Mouse (Mus musculus) CH12.LX (cell line): Measurements from ENCODE around the gene Slc1a1. TPM values are rescaled to one million over a fixed set of nuclear protein-coding genes. Genes with fewer than 3 reads are reported as not detected.

Source experiments
- DNase-seq: peaks from one replicate; pipeline ENCODE4 v3.0.0-alpha.2; 2013; ENCODE audit errors: extremely low read depth
- H3K27ac ChIP-seq: 2 replicates; pipeline ENCODE4 v1.5.1; 2012; ENCODE audit warnings: low read depth, mild to moderate bottlenecking, control low read depth, moderate library complexity; ENCODE audit not compliant: insufficient read depth
- H3K27me3 ChIP-seq: replicated peaks from 2 replicates; pipeline ENCODE3; 2012; ENCODE audit warnings: inconsistent platforms
- H3K36me3 ChIP-seq, 2 experiments: replicated peaks in 1 of 2; 2 replicates each; pipeline versions ENCODE3 to v1.6.1; 2012; ENCODE audit warnings: inconsistent platforms in 1 of 2, low read length in 1 of 2, mild to moderate bottlenecking in 1 of 2, mixed read lengths in 1 of 2, moderate library complexity in 1 of 2; ENCODE audit not compliant: control insufficient read depth in 1 of 2, insufficient read depth in 1 of 2
- H3K4me1 ChIP-seq, 2 experiments: 2 replicates each; pipeline ENCODE4 v1.6.1; 2012; ENCODE audit warnings: inconsistent platforms in 1 of 2, moderate library complexity in 1 of 2; ENCODE audit not compliant: insufficient read depth in 2 of 2, control insufficient read depth in 1 of 2
- H3K4me2 ChIP-seq: 2 replicates; pipeline ENCODE4 v1.6.1; 2012; ENCODE audit warnings: low read depth, mild to moderate bottlenecking, control low read depth; ENCODE audit not compliant: poor library complexity, insufficient read depth, severe bottlenecking
- H3K4me3 ChIP-seq, 3 experiments: fragments of 150-350 bp in 1 of 3; sonication (generic) in 1 of 3; replicated peaks in 1 of 3; 2 replicates each; pipeline versions ENCODE3 to v1.5.1; 2011 to 2012; ENCODE audit warnings: low read depth in 2 of 3, low read length in 2 of 3, mild to moderate bottlenecking in 2 of 3, moderate library complexity in 2 of 3, control low read depth in 1 of 3, improper control_type of control experiment in 1 of 3, inconsistent platforms in 1 of 3, mixed read lengths in 1 of 3; ENCODE audit not compliant: poor library complexity in 1 of 3
- H3K79me2 ChIP-seq: replicated peaks from 2 replicates; pipeline ENCODE4 v1.6.1; 2012; ENCODE audit warnings: mild to moderate bottlenecking, moderate library complexity; ENCODE audit not compliant: control insufficient read depth, poor library complexity, insufficient read depth, severe bottlenecking; ENCODE audit errors: extremely low read depth
- H3K9ac ChIP-seq: 2 replicates; pipeline ENCODE4 v1.6.1; 2012; ENCODE audit warnings: low read depth, mild to moderate bottlenecking, control low read depth, moderate library complexity; ENCODE audit not compliant: insufficient read depth
- H3K9me3 ChIP-seq: replicated peaks from 2 replicates; pipeline ENCODE3; 2012; ENCODE audit warnings: low read length, inconsistent platforms, mixed read lengths
- BHLHE40 ChIP-seq: IDR thresholded peaks from 2 replicates; pipeline ENCODE4 v1.6.1; 2011; ENCODE audit warnings: mild to moderate bottlenecking, low read depth, low read length, improper control_type of control experiment
- CHD1 ChIP-seq: IDR thresholded peaks from 2 replicates; pipeline ENCODE4 v1.6.1; 2012; ENCODE audit warnings: low read depth, low read length, improper control_type of control experiment, inconsistent platforms
- EP300 ChIP-seq: IDR thresholded peaks from 2 replicates; pipeline ENCODE4 v1.6.1; 2011; ENCODE audit warnings: low read length, improper control_type of control experiment
- ETS1 ChIP-seq: conservative IDR thresholded peaks from 2 replicates; pipeline ENCODE4 v1.6.1; 2012; ENCODE audit warnings: low read depth, mild to moderate bottlenecking, inconsistent platforms, low read length, improper control_type of control experiment, moderate library complexity
- HCFC1 ChIP-seq: IDR thresholded peaks from 2 replicates; pipeline ENCODE4 v1.6.1; 2012; ENCODE audit warnings: low read depth, mild to moderate bottlenecking, inconsistent platforms, low read length, improper control_type of control experiment
- IRF4 ChIP-seq: IDR thresholded peaks from 2 replicates; pipeline ENCODE4 v1.6.1; 2014; ENCODE audit warnings: low read depth, mild to moderate bottlenecking, inconsistent platforms, low read length, improper control_type of control experiment
- JUN ChIP-seq: IDR thresholded peaks from 2 replicates; pipeline ENCODE4 v1.6.1; 2011; ENCODE audit warnings: low read depth, mild to moderate bottlenecking, low read length, improper control_type of control experiment, moderate library complexity; ENCODE audit not compliant: insufficient read depth
- MAX ChIP-seq: IDR thresholded peaks from 2 replicates; pipeline ENCODE4 v1.6.1; 2011; ENCODE audit warnings: low read length, improper control_type of control experiment
- MAZ ChIP-seq: IDR thresholded peaks from 2 replicates; pipeline ENCODE4 v1.6.1; 2012; ENCODE audit warnings: low read depth, mild to moderate bottlenecking, inconsistent platforms, low read length, improper control_type of control experiment, moderate library complexity
- MYC ChIP-seq: IDR thresholded peaks from 2 replicates; pipeline ENCODE4 v1.6.1; 2011; ENCODE audit warnings: low read depth, mild to moderate bottlenecking, improper control_type of control experiment, low read length
- NRF1 ChIP-seq: IDR thresholded peaks from 2 replicates; pipeline ENCODE4 v1.6.1; 2014; ENCODE audit warnings: low read depth, mild to moderate bottlenecking, inconsistent platforms, low read length, improper control_type of control experiment, moderate library complexity
- POLR2A ChIP-seq: IDR thresholded peaks from 2 replicates; pipeline ENCODE4 v1.6.1; 2011; ENCODE audit warnings: low read depth, mild to moderate bottlenecking, improper control_type of control experiment, low read length
- POLR2AphosphoS2 ChIP-seq: IDR thresholded peaks from 2 replicates; pipeline ENCODE4 v1.6.1; 2011; ENCODE audit warnings: low read depth, low read length, improper control_type of control experiment
- RAD21 ChIP-seq: IDR thresholded peaks from 2 replicates; pipeline ENCODE4 v1.6.1; 2011; ENCODE audit warnings: low read depth, mild to moderate bottlenecking, low read length, improper control_type of control experiment, moderate library complexity
- SIN3A ChIP-seq: IDR thresholded peaks from 2 replicates; pipeline ENCODE4 v1.6.1; 2012; ENCODE audit warnings: low read length, improper control_type of control experiment, inconsistent platforms
- TBP ChIP-seq: conservative IDR thresholded peaks from 2 replicates; pipeline ENCODE4 v1.6.1; 2011; ENCODE audit warnings: low read depth, low read length, improper control_type of control experiment
- TCF12 ChIP-seq: IDR thresholded peaks from 2 replicates; pipeline ENCODE4 v1.6.1; 2014; ENCODE audit warnings: low read depth, mild to moderate bottlenecking, inconsistent platforms, low read length, improper control_type of control experiment
- UBTF ChIP-seq: IDR thresholded peaks from 2 replicates; pipeline ENCODE4 v1.6.1; 2012; ENCODE audit warnings: low read depth, mild to moderate bottlenecking, inconsistent platforms, low read length, improper control_type of control experiment, moderate library complexity
- USF1 ChIP-seq: IDR thresholded peaks from 2 replicates; pipeline ENCODE4 v1.6.1; 2014; ENCODE audit warnings: low read depth, mild to moderate bottlenecking, inconsistent platforms, low read length, improper control_type of control experiment
- ZC3H11A ChIP-seq: IDR thresholded peaks from 2 replicates; pipeline ENCODE4 v1.6.1; 2012; ENCODE audit warnings: low read depth, mild to moderate bottlenecking, inconsistent platforms, low read length, improper control_type of control experiment
- ZKSCAN1 ChIP-seq: IDR thresholded peaks from 2 replicates; pipeline ENCODE4 v1.6.1; 2012; ENCODE audit warnings: low read depth, inconsistent platforms, low read length, improper control_type of control experiment, borderline replicate concordance
- ZNF384 ChIP-seq: IDR thresholded peaks from 2 replicates; pipeline ENCODE4 v1.6.1; 2012; ENCODE audit warnings: low read depth, low read length, improper control_type of control experiment, inconsistent platforms
- dilution Hi-C: fragments of 300-500 bp; cut with MboI; formaldehyde crosslinking; loops from 2 replicates; pipeline ENCODE4 v1.14.3; 2020; ENCODE audit warnings: low sequenced_read_pairs; ENCODE audit not compliant: extremely low pct_unique_long_range_greater_than_20kb, extremely low pct_ligation_motif_present
- in situ Hi-C: fragments of 300-500 bp; cut with MboI; formaldehyde crosslinking; loops from 3 replicates; pipeline ENCODE4 v1.14.3; 2019; ENCODE audit warnings: low sequenced_read_pairs, low pct_ligation_motif_present, low pct_unique_long_range_greater_than_20kb, mixed read lengths
- polyA plus RNA-seq: library from polyadenylated mRNA; unstranded; fragments of >175 nt; gene quantifications from 2 replicates; pipeline ENCODE4 v1.2.1, GENCODE M21; 2012; ENCODE audit warnings: low read depth; ENCODE audit not compliant: insufficient read length
- total RNA-seq, 2 experiments: library from RNA; depleted of rRNA; stranded (reverse); fragments of 300-350 nt in 1 of 2; fragments of >200 nt in 1 of 2; gene quantifications; 2 replicates each; pipeline ENCODE4 v1.2.3; 2012 to 2014

Slc1a1 gene
- total and polyA plus RNA-seq, 3 experiments: 0.20 to 1.1 (median 0.95) TPM

- H3K79me2 ChIP-seq: no peaks in the 10 kb centered on the region
- no peak overlapping the region for H3K27ac ChIP-seq
- in situ Hi-C loops (no loop called here), dilution Hi-C loops (no loop called here)
- H3K4me3 ChIP-seq: no peak overlapping the region
- H3K9me3 ChIP-seq: no peaks in the 10 kb centered on the region
- H3K9ac ChIP-seq: no peak overlapping the region
- no peaks in the 10 kb centered on the region for H3K4me1 ChIP-seq
- TF ChIP-seq MAX (no peak), ZNF384 (no peak)
- TF ChIP-seq, all 38 proteins: peak for 0
- Histone ChIP-seq H3K36me3 (no peaks in the 10 kb centered on the region), H3K4me2 (no peak overlapping the region), H3K27me3 (no peaks in the 10 kb centered on the region)
- no peak for DNase-seq
Observed at GRCm38 (mm10) chr19:28850510-28850909, 15.7 kb downstream of the Slc1a1 start.

GRCm38 (mm10) chr19:28852001-28852400, 17.2 kb downstream of the Slc1a1 start:
- DNase-seq: no peak
- Histone ChIP-seq H3K36me3 (no peaks in the 10 kb centered on the region), H3K27ac (no peak overlapping the region), H3K4me3 (no peak overlapping the region), H3K27me3 (no peaks in the 10 kb centered on the region), H3K79me2 (no peaks in the 10 kb centered on the region), H3K9ac (no peak overlapping the region), H3K4me2 (no peak overlapping the region), H3K4me1 (no peaks in the 10 kb centered on the region), H3K9me3 (no peaks in the 10 kb centered on the region)
- TF ChIP-seq POLR2A (no peak), HCFC1 (no peak)
- dilution Hi-C loops: no loop called here
- in situ Hi-C loops: no loop called here

GRCm38 (mm10) chr19:28854831-28855230, 20.0 kb downstream of the Slc1a1 start:
- Histone ChIP-seq H3K27me3 (no peaks in the 10 kb centered on the region), H3K79me2 (no peaks in the 10 kb centered on the region), H3K4me1 (no peaks in the 10 kb centered on the region), H3K4me3 (no peak overlapping the region), H3K27ac (no peak overlapping the region), H3K9me3 (no peaks in the 10 kb centered on the region), H3K4me2 (no peak overlapping the region), H3K36me3 (no peaks in the 10 kb centered on the region), H3K9ac (no peak overlapping the region)
- dilution Hi-C loops (no loop called here), in situ Hi-C loops (no loop called here)
- no peak for DNase-seq
- no peak for TF ChIP-seq NRF1
- TF ChIP-seq HCFC1: no peak
- TF ChIP-seq CHD1: no peak
- TF ChIP-seq EP300: no peak
- TF ChIP-seq MYC: no peak
- no peak for TF ChIP-seq USF1
- no peak for TF ChIP-seq TBP
- no peak for TF ChIP-seq BHLHE40
- no peak for TF ChIP-seq RAD21
- no peak for TF ChIP-seq ZKSCAN1
- no peak for TF ChIP-seq TCF12
- no peak for TF ChIP-seq ETS1
- no peak for TF ChIP-seq UBTF
- no peak for TF ChIP-seq JUN
- TF ChIP-seq IRF4: no peak
- no peak for TF ChIP-seq ZC3H11A
- no peak for TF ChIP-seq SIN3A
- no peak for TF ChIP-seq ZNF384
- TF ChIP-seq MAZ: no peak
- TF ChIP-seq POLR2AphosphoS2: no peak
